Mouse (Mus musculus): ENCODE results near the gene Manba.
A peak's percentile ranks its signal among the peaks of the same experiment; 100 is the strongest.

Manba gene

GRCm38 (mm10) chr3:135586471-135586880 is 101.1 kb downstream of the Manba start:
- DNase-seq, result peak; percentile 34

GRCm38 (mm10) chr3:135590471-135590870 is 105.1 kb downstream of the Manba start:
- DNase-seq, result no peak

DNA sequence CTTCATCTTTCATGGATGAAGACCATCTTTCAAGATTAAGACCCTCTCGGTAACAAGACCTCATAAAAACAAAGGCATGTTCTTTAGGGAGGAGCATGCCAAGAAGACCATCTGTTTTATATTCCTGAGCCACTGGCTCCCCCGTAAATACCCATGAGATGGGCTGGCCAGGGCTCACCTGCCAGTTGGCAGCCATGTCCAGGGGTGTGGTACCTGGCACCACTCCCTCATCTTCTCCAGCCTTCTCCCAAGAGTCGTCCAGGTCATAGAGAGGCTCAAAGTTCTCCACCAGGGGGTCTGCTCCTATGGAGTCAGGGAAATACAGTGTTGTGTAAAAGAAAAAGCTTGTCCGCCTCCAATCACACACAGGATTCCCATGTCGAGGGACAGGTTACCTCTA is 106.0 kb downstream of the Manba start:
- no peak for DNase-seq

- no peak for DNase-seq
Measured at GRCm38 (mm10) chr3:135592011-135592410, 106.6 kb downstream of the Manba start.

DNA sequence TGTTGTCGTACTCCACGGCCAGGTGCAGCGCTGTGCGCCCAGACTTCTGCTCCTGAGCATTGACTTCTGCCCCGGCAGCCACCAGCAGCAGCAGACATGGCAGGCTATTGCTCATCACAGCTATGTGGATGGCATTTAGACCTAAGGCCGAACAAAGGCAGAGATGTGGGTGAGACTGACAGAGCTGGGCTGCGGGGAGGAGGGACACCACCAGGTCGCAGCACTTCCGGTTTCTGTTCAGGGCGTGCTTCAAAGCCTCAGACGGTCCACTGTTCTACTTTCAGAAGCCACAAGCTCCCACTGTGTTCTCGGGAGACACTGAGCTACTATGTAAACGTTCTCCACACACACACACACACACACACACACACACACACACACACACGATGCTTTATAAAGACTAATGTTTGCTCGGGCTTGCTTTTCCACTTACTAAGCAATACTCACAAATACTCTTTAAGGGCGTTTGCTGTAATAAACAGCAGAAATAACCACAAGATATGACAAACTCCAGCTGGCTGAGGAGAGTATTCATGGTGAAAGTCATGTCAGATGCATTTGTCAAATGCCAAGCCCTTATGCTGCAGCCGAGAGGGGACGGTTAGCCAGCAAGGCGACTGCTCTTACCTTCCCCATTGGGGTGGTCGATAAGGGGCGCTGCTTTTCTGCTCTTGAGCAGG is 109.0 kb downstream of the Manba start:
- DNase-seq, result no peak

DNA sequence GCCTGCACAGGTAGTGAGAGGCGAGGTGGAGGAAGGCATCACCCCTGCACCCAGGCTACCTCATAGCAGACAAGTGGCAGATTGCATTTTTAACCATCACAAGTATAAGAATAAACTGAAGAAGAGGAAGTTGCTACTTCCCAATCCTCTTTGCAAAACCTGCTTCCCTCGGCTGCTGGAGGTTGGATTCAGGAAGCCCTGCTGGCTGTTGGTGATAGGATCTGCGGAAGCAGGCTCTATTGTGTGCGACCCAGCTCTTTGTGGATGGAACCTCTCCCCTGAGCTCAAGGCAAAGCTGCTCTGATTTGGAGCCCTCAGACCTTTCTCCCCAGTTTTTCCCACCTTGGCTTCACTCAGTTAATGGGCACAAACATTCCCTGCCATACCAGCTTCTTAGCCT is 111.6 kb downstream of the Manba start:
- DNase-seq, result peak; percentile 30

DNA sequence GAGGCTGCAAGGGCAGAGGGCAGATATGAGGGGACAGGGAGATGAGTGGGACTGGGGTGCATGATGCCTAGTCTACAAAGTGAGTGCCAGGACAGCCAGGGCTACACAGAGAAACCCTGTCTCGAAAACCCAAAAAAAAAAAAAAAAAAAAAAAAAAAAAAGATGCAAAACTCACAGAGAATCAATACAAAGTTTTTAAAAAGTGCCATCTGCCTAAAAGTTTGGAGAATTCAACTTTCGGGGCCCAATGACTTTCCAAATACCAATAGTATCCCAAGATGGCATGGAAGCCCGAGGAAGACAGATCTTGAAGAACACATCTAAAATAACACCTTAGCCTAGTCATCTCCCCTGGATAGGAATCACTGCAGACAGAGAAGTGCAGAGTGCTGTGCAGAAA is 112.9 kb downstream of the Manba start:
- no peak for DNase-seq

DNA sequence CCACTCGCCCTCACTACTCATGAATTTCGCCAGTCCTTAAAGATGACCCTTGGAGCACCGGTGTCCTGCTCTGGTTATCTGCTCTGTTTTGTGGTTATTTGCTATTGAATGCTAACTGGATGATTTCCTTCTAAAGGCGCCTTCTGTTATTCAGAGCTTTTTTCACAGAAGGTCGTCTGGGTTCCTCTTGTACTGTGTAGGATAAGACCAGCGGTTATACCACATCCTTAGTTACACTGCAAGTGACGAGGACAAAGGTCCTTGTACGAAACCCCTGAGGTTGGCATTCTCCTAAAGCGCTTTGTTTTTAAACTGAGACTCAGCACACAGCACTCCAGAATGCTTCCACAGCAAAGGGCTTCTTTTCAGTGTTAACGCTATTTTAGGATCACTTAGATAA is 117.3 kb downstream of the Manba start:
- no peak for DNase-seq

DNA sequence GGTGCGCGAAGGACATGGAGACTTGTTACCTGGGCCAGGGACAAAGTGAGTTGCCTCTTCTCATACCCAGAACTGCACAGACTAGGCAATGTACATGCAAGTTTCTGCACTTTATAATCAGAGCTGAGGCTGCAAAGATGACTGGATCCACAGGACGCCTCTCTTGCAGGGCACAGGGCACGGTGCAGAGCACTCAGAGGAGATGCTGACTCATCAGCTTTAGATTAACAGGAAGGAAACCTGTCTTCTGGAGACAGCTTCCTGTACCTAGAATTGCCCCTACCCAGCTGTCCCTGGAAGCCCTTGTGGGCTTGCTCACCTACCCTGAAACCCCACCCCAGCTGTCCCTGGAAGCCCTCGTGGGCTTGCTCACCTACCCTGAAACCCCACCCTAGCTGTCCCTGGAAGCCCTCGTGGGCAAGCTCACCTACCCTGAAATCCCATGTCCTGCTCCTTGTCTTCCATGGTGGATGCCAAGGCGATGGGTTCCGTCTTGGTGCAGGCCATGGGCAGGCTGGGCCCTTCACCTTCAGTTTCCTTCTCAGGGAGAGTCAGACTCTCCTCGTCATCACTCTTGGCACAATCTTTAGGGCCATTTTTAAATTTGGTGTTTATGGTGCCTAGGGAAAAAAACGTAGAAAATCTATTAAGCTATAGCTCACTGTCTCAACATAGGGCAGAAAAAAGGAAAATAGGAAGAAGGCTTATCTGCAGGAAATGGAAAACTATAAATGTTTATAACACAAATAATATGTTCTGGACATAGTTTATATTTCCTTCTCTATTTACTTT is 119.4 kb downstream of the Manba start:
- no peak for DNase-seq

DNA sequence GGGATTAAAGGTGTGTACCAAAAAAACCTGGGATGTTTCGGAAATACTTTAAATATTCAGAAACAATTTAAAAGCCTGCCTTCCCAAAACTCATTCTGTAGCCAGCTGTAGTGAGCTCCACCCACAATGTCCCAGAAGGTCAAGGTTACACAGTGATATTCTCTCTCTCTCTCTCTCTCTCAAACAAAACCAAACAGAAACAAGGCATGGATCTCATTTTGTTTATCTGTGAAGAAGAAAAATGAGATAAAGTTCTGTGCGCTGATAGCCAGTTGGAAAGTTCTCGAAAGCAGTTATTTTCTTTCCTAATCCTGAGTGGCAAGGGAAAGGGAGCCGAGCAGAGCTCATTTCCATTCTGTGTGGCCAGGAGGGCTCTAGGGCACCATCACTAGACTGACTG is 120.1 kb downstream of the Manba start:
- no peak for DNase-seq

- DNase-seq, result no peak
Measured at GRCm38 (mm10) chr3:135606592-135606991, 121.2 kb downstream of the Manba start.

GRCm38 (mm10) chr3:135607021-135607420 is 121.6 kb downstream of the Manba start:
- DNase-seq, result no peak

DNA sequence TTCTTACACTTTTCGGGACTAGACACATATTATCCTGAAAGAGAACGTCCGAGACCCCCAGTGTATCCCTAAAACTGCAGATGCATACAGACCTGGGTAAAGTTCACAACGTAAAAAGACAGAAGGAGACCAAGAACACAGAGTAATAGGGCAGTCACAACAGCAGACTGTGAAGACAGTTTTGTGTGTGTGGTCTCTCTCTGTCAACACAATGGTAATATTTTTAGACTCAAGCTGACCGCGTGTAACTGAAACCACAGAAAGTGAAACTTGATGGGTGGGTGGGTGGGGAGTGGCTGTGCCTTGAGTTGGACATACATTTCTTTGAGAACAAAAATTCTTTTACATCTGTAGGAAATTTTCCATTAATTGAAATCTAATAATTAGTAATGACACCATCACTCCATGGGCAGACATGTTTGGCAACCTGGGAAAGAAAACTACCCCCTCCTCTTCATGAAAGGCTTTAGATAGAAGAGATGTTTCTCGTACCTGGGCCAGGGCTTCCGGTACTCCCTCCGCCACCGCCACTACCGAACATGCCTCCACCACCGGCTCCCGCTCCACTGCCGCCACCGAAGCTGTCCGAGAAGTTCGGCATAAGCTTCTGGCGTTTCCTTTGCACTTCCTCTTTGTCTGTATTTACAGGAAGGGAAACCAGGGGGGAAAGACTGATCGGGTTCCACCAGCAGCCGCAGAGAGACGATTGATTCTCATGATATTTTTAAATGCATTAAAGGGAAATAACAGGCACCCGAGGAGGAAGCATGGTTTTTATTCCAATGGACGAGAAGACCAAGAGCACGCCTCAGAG is 122.5 kb downstream of the Manba start:
- DNase-seq, result peak; percentile 44

GRCm38 (mm10) chr3:135610221-135610620 is 124.8 kb downstream of the Manba start:
- no peak for DNase-seq

DNA sequence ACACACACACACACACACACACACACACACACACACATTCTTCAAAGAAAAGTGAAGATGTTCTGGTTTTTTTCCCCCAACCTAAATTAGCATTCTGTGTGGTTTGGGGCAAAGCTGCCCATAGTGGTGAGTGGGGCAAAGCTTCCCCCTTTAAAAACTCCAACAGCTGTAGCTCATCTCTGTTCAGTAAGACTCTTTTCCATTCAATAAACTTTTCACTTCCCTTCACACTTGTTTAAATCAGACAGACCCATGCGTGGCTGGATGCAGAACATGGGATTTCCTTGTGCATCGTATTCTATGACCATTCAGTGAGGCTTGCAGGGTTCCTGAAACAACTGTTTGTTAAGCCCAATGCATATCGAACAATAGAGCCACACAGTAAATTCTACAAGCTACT is 129.0 kb downstream of the Manba start:
- DNase-seq, result no peak

DNA sequence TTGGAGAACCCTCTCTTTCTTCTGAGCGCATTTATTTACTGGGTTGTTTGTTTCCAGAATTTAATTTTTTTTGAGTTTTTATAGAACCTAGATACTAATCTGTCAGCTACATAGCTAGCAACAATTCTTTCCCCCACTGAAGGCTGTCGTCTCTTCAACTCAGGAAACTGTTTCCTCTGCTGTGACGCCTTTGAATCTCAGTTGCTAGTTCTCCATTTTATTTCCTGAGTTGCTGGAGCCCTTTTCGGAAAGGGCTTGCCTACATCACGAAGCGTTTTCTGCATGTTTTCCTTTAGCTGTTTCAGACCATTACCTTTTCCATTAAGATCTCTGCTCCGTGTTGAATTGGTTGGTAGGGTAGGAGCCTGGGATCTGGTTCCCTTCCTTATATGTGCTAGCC is 131.3 kb downstream of the Manba start:
- no peak for DNase-seq
